Mouse (Mus musculus): ENCODE results near the gene Rbpjl. TPM values are rescaled to one million over a fixed set of nuclear protein-coding genes. Genes with fewer than 3 reads are reported as not detected.

The Rbpjl gene
- not detected for total RNA-seq (2021)
- long read RNA-seq, experiment 1, result 0 reads
- long read RNA-seq, experiment 2, result 0 reads

- DNase-seq (ENCODE audit: low spot score), result peak; percentile 68
Measured at GRCm38 (mm10) chr2:164402906-164403305, at the start of gene Rbpjl. Gene Rbpjl, plus strand, starts transcription at chr2:164403141.

GRCm38 (mm10) chr2:164353356-164353755, 49.6 kb upstream of the Rbpjl start:
- DNase-seq (ENCODE audit: low spot score), result no peak

- no peak for DNase-seq (ENCODE audit: low spot score)
Measured at GRCm38 (mm10) chr2:164356177-164356967, 46.6 kb upstream of the Rbpjl start.

GRCm38 (mm10) chr2:164358373-164358772, 44.6 kb upstream of the Rbpjl start:
- DNase-seq (ENCODE audit: low spot score), result no peak

- DNase-seq (ENCODE audit: low spot score), result no peak
Measured at GRCm38 (mm10) chr2:164359031-164359430, 43.9 kb upstream of the Rbpjl start.

GRCm38 (mm10) chr2:164359668-164360067, 43.3 kb upstream of the Rbpjl start:
- DNase-seq (ENCODE audit: low spot score), result no peak

GRCm38 (mm10) chr2:164360974-164361657, 41.8 kb upstream of the Rbpjl start:
- DNase-seq (ENCODE audit: low spot score), result no peak

- no peak for DNase-seq (ENCODE audit: low spot score)
Measured at GRCm38 (mm10) chr2:164366947-164367346, 36.0 kb upstream of the Rbpjl start.

GRCm38 (mm10) chr2:164368620-164369105, 34.3 kb upstream of the Rbpjl start:
- no peak for DNase-seq (ENCODE audit: low spot score)

- DNase-seq (ENCODE audit: low spot score), result no peak
Measured at GRCm38 (mm10) chr2:164371371-164371770, 31.6 kb upstream of the Rbpjl start.

- no peak for DNase-seq (ENCODE audit: low spot score)
Measured at GRCm38 (mm10) chr2:164372408-164373053, 30.4 kb upstream of the Rbpjl start.

- DNase-seq (ENCODE audit: low spot score), result no peak
Measured at GRCm38 (mm10) chr2:164373187-164373586, 29.8 kb upstream of the Rbpjl start.

- DNase-seq (ENCODE audit: low spot score), result no peak
Measured at GRCm38 (mm10) chr2:164377478-164378426, 25.2 kb upstream of the Rbpjl start.

- DNase-seq (ENCODE audit: low spot score), result no peak
Measured at GRCm38 (mm10) chr2:164381726-164382125, 21.2 kb upstream of the Rbpjl start.

GRCm38 (mm10) chr2:164382971-164383370, 20.0 kb upstream of the Rbpjl start:
- DNase-seq (ENCODE audit: low spot score), result no peak

GRCm38 (mm10) chr2:164383656-164384399, 19.1 kb upstream of the Rbpjl start:
- DNase-seq (ENCODE audit: low spot score), result no peak

GRCm38 (mm10) chr2:164385927-164386763, 16.8 kb upstream of the Rbpjl start:
- no peak for DNase-seq (ENCODE audit: low spot score)

- DNase-seq (ENCODE audit: low spot score), result no peak
Measured at GRCm38 (mm10) chr2:164386953-164387352, 16.0 kb upstream of the Rbpjl start.

- no peak for DNase-seq (ENCODE audit: low spot score)
Measured at GRCm38 (mm10) chr2:164389020-164389419, 13.9 kb upstream of the Rbpjl start, which contains the start of gene Slpi. Gene Slpi, minus strand, starts transcription at chr2:164389095.

All from gastrocnemius, adult 18-20 months (tissue).